Mouse (Mus musculus): ENCODE measurements at regions not wholly inside any gene's neighbourhood (a gene's known extent, or its start where the extent isn't known, plus 50 kb on each side); places are given as distances from the start of the nearest gene placed in this dataset.

GRCm38 (mm10) chr12:110189329-110189642 is 89.6 kb upstream of the Dio3 start:
- TF ChIP-seq CTCF (IDR thresholded peaks at IDR 0.05; ENCODE audit: insufficient read depth, low read length) (no peak), POLR2A (IDR thresholded peaks at IDR 0.05; ENCODE audit: borderline replicate concordance, extremely low read depth, low read depth, low read length) (no peak)

Measured in lung, adult 2 months (tissue).